Mouse (Mus musculus) MEL (cell line): ENCODE data around the gene Rps3a1. TPM values are rescaled to one million over a fixed set of nuclear protein-coding genes. Genes with fewer than 3 reads are reported as not detected.

Experiments used
- DNase-seq: peaks from one replicate; pipeline ENCODE4 v3.0.0; 2011; ENCODE audit warnings: low read depth, low spot score
- H3K27ac ChIP-seq: 2 replicates; pipeline ENCODE4 v1.5.1; 2012; ENCODE audit warnings: low read depth, mild to moderate bottlenecking, control low read depth, low read length, moderate library complexity; ENCODE audit not compliant: control insufficient read depth
- H3K27me3 ChIP-seq, 2 experiments: fragments of 150-350 bp in 1 of 2; sonication (generic) in 1 of 2; 2 replicates each; pipeline ENCODE4 v1.6.1; 2012; ENCODE audit warnings: low read length in 2 of 2, mild to moderate bottlenecking in 2 of 2, improper control_type of control experiment in 1 of 2, moderate library complexity in 1 of 2; ENCODE audit not compliant: insufficient read depth in 2 of 2, control insufficient read depth in 1 of 2
- H3K36me3 ChIP-seq, 2 experiments: 2 replicates each; pipeline ENCODE4 v1.6.1; 2012 to 2014; ENCODE audit warnings: low read length in 2 of 2, improper control_type of control experiment in 1 of 2, inconsistent platforms in 1 of 2, mild to moderate bottlenecking in 1 of 2; ENCODE audit not compliant: insufficient read depth in 2 of 2, control insufficient read depth in 1 of 2
- H3K4me1 ChIP-seq, 2 experiments: fragments of 150-350 bp in 1 of 2; sonication (generic) in 1 of 2; 2 replicates each; pipeline ENCODE4 v1.6.1; 2012; ENCODE audit warnings: low read length in 2 of 2, improper control_type of control experiment in 1 of 2, mild to moderate bottlenecking in 1 of 2; ENCODE audit not compliant: insufficient read depth in 2 of 2, control insufficient read depth in 1 of 2
- H3K4me3 ChIP-seq, 2 experiments: fragments of 150-350 bp in 1 of 2; sonication (generic) in 1 of 2; 2 replicates each; pipeline ENCODE4 v1.5.1; 2012; ENCODE audit warnings: low read depth in 2 of 2, low read length in 2 of 2, mild to moderate bottlenecking in 2 of 2, moderate library complexity in 2 of 2, control low read depth in 1 of 2, improper control_type of control experiment in 1 of 2; ENCODE audit not compliant: control insufficient read depth in 1 of 2, insufficient read depth in 1 of 2
- H3K79me2 ChIP-seq: 2 replicates; pipeline ENCODE4 v1.6.1; 2012; ENCODE audit warnings: mild to moderate bottlenecking, low read length, moderate library complexity; ENCODE audit not compliant: control insufficient read depth, poor library complexity, insufficient read depth
- H3K9ac ChIP-seq: 2 replicates; pipeline ENCODE4 v1.6.1; 2012; ENCODE audit warnings: low read depth, mild to moderate bottlenecking, control low read depth, low read length, moderate library complexity; ENCODE audit not compliant: control insufficient read depth, poor library complexity, severe bottlenecking
- H3K9me3 ChIP-seq: fragments of 150-350 bp; sonication (generic); replicated peaks from 2 replicates; pipeline ENCODE4 v1.6.1; 2012; ENCODE audit warnings: mild to moderate bottlenecking, low read length, improper control_type of control experiment, moderate library complexity; ENCODE audit not compliant: insufficient read depth
- BHLHE40 ChIP-seq: IDR thresholded peaks from 2 replicates; pipeline ENCODE4 v1.6.1; 2012; ENCODE audit warnings: low read depth, mild to moderate bottlenecking, inconsistent platforms, low read length, improper control_type of control experiment, borderline replicate concordance
- E2F4 ChIP-seq: IDR thresholded peaks from 2 replicates; pipeline ENCODE4 v1.6.1; 2011; ENCODE audit warnings: low read depth, low read length, improper control_type of control experiment, borderline replicate concordance
- ELF1 ChIP-seq: IDR thresholded peaks from 2 replicates; pipeline ENCODE4 v1.6.1; 2014; ENCODE audit warnings: low read depth, mild to moderate bottlenecking, inconsistent platforms, low read length, improper control_type of control experiment, moderate library complexity
- EP300 ChIP-seq, 2 experiments: IDR thresholded peaks; 2 replicates each; pipeline ENCODE4 v1.6.1; 2011; ENCODE audit warnings: improper control_type of control experiment in 2 of 2, low read length in 2 of 2, low read depth in 1 of 2, mild to moderate bottlenecking in 1 of 2
- ETS1 ChIP-seq: IDR thresholded peaks from 2 replicates; pipeline ENCODE4 v1.6.1; 2012; ENCODE audit warnings: low read depth, mild to moderate bottlenecking, inconsistent platforms, low read length, improper control_type of control experiment, moderate library complexity
- GABPA ChIP-seq: IDR thresholded peaks from 2 replicates; pipeline ENCODE4 v1.6.1; 2012; ENCODE audit warnings: low read depth, mild to moderate bottlenecking, inconsistent platforms, low read length, improper control_type of control experiment, moderate library complexity
- GATA1 ChIP-seq: IDR thresholded peaks from 2 replicates; pipeline ENCODE4 v1.6.1; 2011; ENCODE audit warnings: low read depth, low read length, improper control_type of control experiment
- HCFC1 ChIP-seq: IDR thresholded peaks from 2 replicates; pipeline ENCODE4 v1.6.1; 2012; ENCODE audit warnings: low read depth, mild to moderate bottlenecking, inconsistent platforms, low read length, improper control_type of control experiment, moderate library complexity
- MAFK ChIP-seq: IDR thresholded peaks from 2 replicates; pipeline ENCODE4 v1.6.1; 2011; ENCODE audit warnings: low read depth, mild to moderate bottlenecking, low read length, improper control_type of control experiment, borderline replicate concordance
- MAX ChIP-seq: IDR thresholded peaks from 2 replicates; pipeline ENCODE4 v1.6.1; 2011; ENCODE audit warnings: low read length, improper control_type of control experiment
- MAZ ChIP-seq: IDR thresholded peaks from 2 replicates; pipeline ENCODE4 v1.6.1; 2012; ENCODE audit warnings: low read depth, mild to moderate bottlenecking, inconsistent platforms, low read length, improper control_type of control experiment
- RCOR1 ChIP-seq: IDR thresholded peaks from 2 replicates; pipeline ENCODE4 v1.6.1; 2012; ENCODE audit warnings: low read depth, mild to moderate bottlenecking, inconsistent platforms, low read length, improper control_type of control experiment
- SIN3A ChIP-seq: IDR thresholded peaks from 2 replicates; pipeline ENCODE4 v1.6.1; 2012; ENCODE audit warnings: low read length, improper control_type of control experiment, inconsistent platforms
- TBP ChIP-seq: IDR thresholded peaks from 2 replicates; pipeline ENCODE4 v1.8.0; 2011; ENCODE audit warnings: low read depth, low read length, improper control_type of control experiment
- TCF12 ChIP-seq: IDR thresholded peaks from 2 replicates; pipeline ENCODE4 v1.6.1; 2014; ENCODE audit warnings: low read depth, mild to moderate bottlenecking, inconsistent platforms, low read length, improper control_type of control experiment, moderate library complexity
- ZMIZ1 ChIP-seq: IDR thresholded peaks from 2 replicates; pipeline ENCODE4 v1.6.1; 2012; ENCODE audit warnings: low read depth, mild to moderate bottlenecking, inconsistent platforms, low read length, improper control_type of control experiment, moderate library complexity
- polyA plus RNA-seq, 2 experiments: library from polyadenylated mRNA; stranded (reverse) in 1 of 2; unstranded in 1 of 2; fragments of >175 nt in 1 of 2; fragments of >200 nt in 1 of 2; gene quantifications; 2 replicates each; pipeline versions ENCODE4 v1.2.1 to v1.2.4; 2012; ENCODE audit warnings: low replicate concordance in 2 of 2, low read depth in 1 of 2; ENCODE audit not compliant: insufficient read length in 2 of 2, insufficient read depth in 1 of 2, missing spikeins in 1 of 2
- total RNA-seq: library from RNA; depleted of rRNA; stranded (reverse); fragments of 300-350 nt; gene quantifications from 2 replicates; pipeline ENCODE4 v1.2.3, GENCODE M21; 2012

Gene Rps3a1
- total and polyA plus RNA-seq, 3 experiments, result 1,198 to 2,507 TPM; not detected in 1

GRCm38 (mm10) chr3:86108576-86108975 is 33.9 kb downstream of the Rps3a1 start:
- Histone ChIP-seq H3K79me2 (no peaks in the 10 kb centered on the region; the same call in 1 of the 2 replicates), H3K27me3 (no peaks in the 10 kb centered on the region), H3K9ac (peak overlapping the region; percentile 44), H3K9me3 (no peaks in the 10 kb centered on the region), H3K27ac (peak overlapping the region; percentile 83), H3K4me3 (no peak overlapping the region), H3K36me3 (peaks cover 0 to 18% of the 10 kb centered on the region in 2 experiments; a peak in 2 of 4 replicates), H3K4me1 (peaks cover 4 to 14% of the 10 kb centered on the region in 2 experiments; a peak in 3 of 4 replicates)
- peak; percentile 88 for DNase-seq
- peak; percentile 29; the same call in 1 of the 2 replicates for TF ChIP-seq E2F4
- TF ChIP-seq BHLHE40, result no peak; the same call in 1 of the 2 replicates
- TF ChIP-seq GATA1, result peak; percentile 76
- peak; percentile 97 for TF ChIP-seq ETS1
- no peak for TF ChIP-seq MAX
- peak; percentile 58; the same call in 1 of the 2 replicates for TF ChIP-seq RCOR1
- peak; percentile 60 for TF ChIP-seq TCF12
- peak; percentile 60 for TF ChIP-seq HCFC1
- TF ChIP-seq ELF1, result 0 out of 2 replicates have a peak, but pooled peaks have one; percentile 30
- peak; percentile 39 to 67; a peak in 3 of 4 replicates for TF ChIP-seq EP300 (IDR thresholded peaks at IDR 0.05; ENCODE audit: low read depth in 1 of 2, low read length in 2 of 2)
- no peak for TF ChIP-seq MAZ
- no peak for TF ChIP-seq ZMIZ1
- peak; percentile 96 for TF ChIP-seq MAFK
- TF ChIP-seq SIN3A, result peak; percentile 69
- TF ChIP-seq TBP, result 0 out of 2 replicates have a peak, but pooled peaks have one; percentile 41

GRCm38 (mm10) chr3:86107637-86108539 is 34.6 kb downstream of the Rps3a1 start:
- H3K9ac ChIP-seq, result no peak overlapping the region
- H3K27ac ChIP-seq, result peak overlapping the region; percentile 83
- no peak for DNase-seq
- no peaks in the 10 kb centered on the region for H3K9me3 ChIP-seq
- TF ChIP-seq E2F4 (no peak), ZMIZ1 (no peak), MAX (no peak), GABPA (no peak), SIN3A (no peak)
- H3K79me2 ChIP-seq, result no peaks in the 10 kb centered on the region; the same call in 1 of the 2 replicates
- H3K27me3 ChIP-seq, result no peaks in the 10 kb centered on the region
- no peak overlapping the region for H3K4me3 ChIP-seq
- peaks cover 9 to 17% of the 10 kb centered on the region in 2 experiments for H3K4me1 ChIP-seq
- H3K36me3 ChIP-seq, result peaks cover 0 to 18% of the 10 kb centered on the region in 2 experiments; a peak in 2 of 4 replicates
